Mouse (Mus musculus): ENCODE results near the gene Htr1f.

The Htr1f gene

GRCm38 (mm10) chr16:64973533-64974305 lies 131.9 kb downstream of the Htr1f start:
- DNase-seq (ENCODE audit: low read depth, low spot score), result no peak

GRCm38 (mm10) chr16:64961690-64962089 lies 144.0 kb downstream of the Htr1f start:
- DNase-seq (ENCODE audit: low read depth, low spot score), result peak; percentile 48

GRCm38 (mm10) chr16:64941646-64942195 lies 163.9 kb downstream of the Htr1f start:
- DNase-seq (ENCODE audit: low read depth, low spot score), result peak; percentile 71

GRCm38 (mm10) chr16:64934793-64935192 lies 170.9 kb downstream of the Htr1f start:
- no peak for DNase-seq (ENCODE audit: low read depth, low spot score)

GRCm38 (mm10) chr16:64934011-64934410 lies 171.6 kb downstream of the Htr1f start:
- DNase-seq (ENCODE audit: low read depth, low spot score), result no peak

- no peak for DNase-seq (ENCODE audit: low read depth, low spot score)
Measured at GRCm38 (mm10) chr16:64923500-64923899, 182.2 kb downstream of the Htr1f start.

GRCm38 (mm10) chr16:64908747-64909146 lies 196.9 kb downstream of the Htr1f start:
- DNase-seq (ENCODE audit: low read depth, low spot score), result no peak

- DNase-seq (ENCODE audit: low read depth, low spot score), result no peak
Measured at GRCm38 (mm10) chr16:64907112-64907511, 198.5 kb downstream of the Htr1f start.

GRCm38 (mm10) chr16:64903328-64903727 lies 202.3 kb downstream of the Htr1f start:
- DNase-seq (ENCODE audit: low read depth, low spot score), result peak; percentile 4

- DNase-seq (ENCODE audit: low read depth, low spot score), result peak; percentile 53
Measured at GRCm38 (mm10) chr16:64899084-64899483, 206.6 kb downstream of the Htr1f start.

- DNase-seq (ENCODE audit: low read depth, low spot score), result no peak
Measured at GRCm38 (mm10) chr16:64889496-64889895, 216.2 kb downstream of the Htr1f start.

- no peak for DNase-seq (ENCODE audit: low read depth, low spot score)
Measured at GRCm38 (mm10) chr16:64885547-64885946, 220.1 kb downstream of the Htr1f start.

- DNase-seq (ENCODE audit: low read depth, low spot score), result no peak
Measured at GRCm38 (mm10) chr16:64885142-64885541, 220.5 kb downstream of the Htr1f start.

GRCm38 (mm10) chr16:64884420-64884838 lies 221.2 kb downstream of the Htr1f start:
- DNase-seq (ENCODE audit: low read depth, low spot score), result no peak

- DNase-seq (ENCODE audit: low read depth, low spot score), result no peak
Measured at GRCm38 (mm10) chr16:64883896-64884295, 221.8 kb downstream of the Htr1f start.

- no peak for DNase-seq (ENCODE audit: low read depth, low spot score)
Measured at GRCm38 (mm10) chr16:64881442-64881841, 224.2 kb downstream of the Htr1f start.

- no peak for DNase-seq (ENCODE audit: low read depth, low spot score)
Measured at GRCm38 (mm10) chr16:64880986-64881385, 224.7 kb downstream of the Htr1f start.

GRCm38 (mm10) chr16:64879735-64880134 lies 225.9 kb downstream of the Htr1f start:
- no peak for DNase-seq (ENCODE audit: low read depth, low spot score)

GRCm38 (mm10) chr16:64878611-64879132 lies 227.0 kb downstream of the Htr1f start:
- no peak for DNase-seq (ENCODE audit: low read depth, low spot score)

- no peak for DNase-seq (ENCODE audit: low read depth, low spot score)
Measured at GRCm38 (mm10) chr16:64877314-64877713, 228.3 kb downstream of the Htr1f start.

- DNase-seq (ENCODE audit: low read depth, low spot score), result no peak
Measured at GRCm38 (mm10) chr16:64876631-64877265, 228.9 kb downstream of the Htr1f start.

GRCm38 (mm10) chr16:64875822-64876221 lies 229.8 kb downstream of the Htr1f start:
- DNase-seq (ENCODE audit: low read depth, low spot score), result no peak

Data from CD4-positive helper T cell, adult 2 months (primary cell).